Mouse (Mus musculus) myocyte (in vitro differentiated cells): ENCODE data around the gene Tbx6. TPM values are rescaled to one million over a fixed set of nuclear protein-coding genes. Genes with fewer than 3 reads are reported as not detected.

Source experiments
- H3K27me3 ChIP-seq: one replicate; pipeline ENCODE4 v1.6.1; 2011; ENCODE audit not compliant: control insufficient read depth, insufficient read depth, insufficient read length
- H3K36me3 ChIP-seq: one replicate; pipeline ENCODE4 v1.6.1; 2011; ENCODE audit not compliant: control insufficient read depth, insufficient read depth
- H3K4me2 ChIP-seq: one replicate; pipeline ENCODE4 v1.6.1; 2011; ENCODE audit warnings: low read depth, control low read depth
- H3K4me3 ChIP-seq: one replicate; pipeline ENCODE4 v1.5.1; 2011; ENCODE audit warnings: mild to moderate bottlenecking, control low read depth, moderate library complexity
- H3K79me2 ChIP-seq: one replicate; pipeline ENCODE4 v1.6.1; 2011; ENCODE audit not compliant: control insufficient read depth, insufficient read depth
- H3ac ChIP-seq: one replicate; pipeline ENCODE4 v1.6.1; 2011; ENCODE audit not compliant: control insufficient read depth, insufficient read length
- CEBPB ChIP-seq: IDR thresholded peaks from 2 replicates; pipeline ENCODE4 v1.6.1; 2011; ENCODE audit warnings: mild to moderate bottlenecking, moderate library complexity; ENCODE audit not compliant: poor library complexity, insufficient read depth, severe bottlenecking
- E2F4 ChIP-seq: IDR thresholded peaks from one replicate; pipeline ENCODE4 v1.6.1; 2011; ENCODE audit warnings: mild to moderate bottlenecking, control low read depth, moderate library complexity; ENCODE audit not compliant: insufficient read depth
- MAX ChIP-seq: IDR thresholded peaks from one replicate; pipeline ENCODE4 v1.6.1; 2011; ENCODE audit warnings: low read depth, mild to moderate bottlenecking, control low read depth
- MYOD1 ChIP-seq, 3 experiments: IDR thresholded peaks; one replicate each; pipeline ENCODE4 v1.6.1; 2011; ENCODE audit warnings: control low read depth in 2 of 3, low read depth in 2 of 3, mild to moderate bottlenecking in 2 of 3, moderate library complexity in 1 of 3; ENCODE audit not compliant: insufficient read length in 2 of 3, control insufficient read depth in 1 of 3
- MYOG ChIP-seq, 3 experiments: IDR thresholded peaks; one replicate each; pipeline ENCODE4 v1.6.1; 2011; ENCODE audit warnings: control low read depth in 2 of 3, low read depth in 2 of 3, mild to moderate bottlenecking in 2 of 3; ENCODE audit not compliant: insufficient read length in 2 of 3, control insufficient read depth in 1 of 3, insufficient read depth in 1 of 3
- POLR2A ChIP-seq: IDR thresholded peaks from one replicate; pipeline ENCODE4 v1.6.1; 2011; ENCODE audit warnings: low read depth, mild to moderate bottlenecking, control low read depth, moderate library complexity; ENCODE audit not compliant: insufficient read length
- POLR2AphosphoS2 ChIP-seq: IDR thresholded peaks from one replicate; pipeline ENCODE4 v1.6.1; 2011; ENCODE audit warnings: low read depth, control low read depth; ENCODE audit not compliant: insufficient read length
- REST ChIP-seq: IDR thresholded peaks from one replicate; pipeline ENCODE4 v1.6.1; 2011; ENCODE audit warnings: mild to moderate bottlenecking, control low read depth, moderate library complexity; ENCODE audit not compliant: insufficient read depth, insufficient read length
- SRF ChIP-seq: IDR thresholded peaks from one replicate; pipeline ENCODE4 v1.6.1; 2011; ENCODE audit warnings: low read depth; ENCODE audit not compliant: control insufficient read depth, insufficient read length
- TCF12 ChIP-seq: IDR thresholded peaks from one replicate; pipeline ENCODE4 v1.6.1; 2011; ENCODE audit warnings: mild to moderate bottlenecking, control low read depth; ENCODE audit not compliant: poor library complexity, insufficient read depth, severe bottlenecking
- TCF3 ChIP-seq: IDR thresholded peaks from one replicate; pipeline ENCODE4 v1.6.1; 2011; ENCODE audit warnings: low read depth, control low read depth; ENCODE audit not compliant: insufficient read length
- USF1 ChIP-seq: IDR thresholded peaks from one replicate; pipeline ENCODE4 v1.6.1; 2011; ENCODE audit warnings: low read depth, mild to moderate bottlenecking, control low read depth, moderate library complexity
- polyA plus RNA-seq: library from polyadenylated mRNA; unstranded; fragments of >200 nt; fragmentation: generic; extraction: Trizol; gene quantifications from one replicate; pipeline ENCODE4 v1.2.1, GENCODE M21; 2012; ENCODE audit warnings: missing spikeins

Tbx6 gene
- polyA plus RNA-seq, 1 experiment = 0.23 TPM

DNA sequence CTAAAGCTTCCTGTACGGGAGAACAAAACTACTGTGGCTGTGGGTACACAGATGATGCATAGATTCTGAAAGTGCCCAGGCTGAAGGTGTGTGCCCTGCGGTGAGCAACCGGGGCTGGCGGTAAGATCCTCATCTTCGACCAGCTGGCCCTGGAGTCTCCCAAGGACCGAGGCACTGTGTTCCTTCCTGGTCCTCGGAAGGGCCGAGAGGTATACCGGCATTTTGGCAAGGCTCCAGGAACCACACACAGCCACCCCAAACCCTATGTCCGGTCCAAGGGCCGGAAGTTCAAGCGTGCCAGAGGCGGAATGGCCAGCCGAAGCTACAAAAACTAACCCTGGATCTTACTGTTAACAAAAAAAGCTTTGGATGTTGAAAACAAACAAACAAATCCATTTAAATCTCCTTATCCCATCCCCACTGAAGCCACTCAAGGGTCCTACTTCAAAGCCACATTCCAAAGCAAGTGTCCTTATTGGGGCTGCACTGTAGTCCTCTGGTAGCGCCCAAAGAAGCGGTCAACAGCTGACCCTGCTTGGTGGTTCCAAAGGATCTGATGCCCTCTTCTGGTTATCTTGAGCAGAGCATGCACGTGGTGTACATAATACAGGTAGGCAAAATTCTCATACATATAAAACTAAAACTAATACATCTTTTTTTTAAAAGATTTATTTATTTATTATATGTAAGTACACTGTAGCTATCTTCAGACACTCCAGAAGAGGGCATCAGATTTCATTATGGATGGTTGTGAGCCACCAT is 31.5 kb upstream of the Tbx6 start:
- no peak for TF ChIP-seq TCF12
- TF ChIP-seq E2F4 = no peak
- no peak for TF ChIP-seq MYOG (IDR thresholded peaks at IDR 0.05; ENCODE audit: control insufficient read depth in 1 of 3, insufficient read depth in 1 of 3, insufficient read length in 2 of 3, low read depth in 2 of 3)
- no peak for TF ChIP-seq CEBPB
- TF ChIP-seq POLR2AphosphoS2 = no peak
- no peak for TF ChIP-seq MYOD1 (IDR thresholded peaks at IDR 0.05; ENCODE audit: control insufficient read depth in 1 of 3, insufficient read length in 2 of 3, low read depth in 2 of 3)
- no peak for TF ChIP-seq SRF
- no peak for TF ChIP-seq REST
- TF ChIP-seq MAX = no peak
- H3K36me3 ChIP-seq = no peaks in the 10 kb centered on the region
- H3ac ChIP-seq = no peak overlapping the region
- H3K27me3 ChIP-seq = no peaks in the 10 kb centered on the region
- no peak overlapping the region for H3K4me3 ChIP-seq
- no peak overlapping the region for H3K4me2 ChIP-seq
- H3K79me2 ChIP-seq = no peaks in the 10 kb centered on the region

DNA sequence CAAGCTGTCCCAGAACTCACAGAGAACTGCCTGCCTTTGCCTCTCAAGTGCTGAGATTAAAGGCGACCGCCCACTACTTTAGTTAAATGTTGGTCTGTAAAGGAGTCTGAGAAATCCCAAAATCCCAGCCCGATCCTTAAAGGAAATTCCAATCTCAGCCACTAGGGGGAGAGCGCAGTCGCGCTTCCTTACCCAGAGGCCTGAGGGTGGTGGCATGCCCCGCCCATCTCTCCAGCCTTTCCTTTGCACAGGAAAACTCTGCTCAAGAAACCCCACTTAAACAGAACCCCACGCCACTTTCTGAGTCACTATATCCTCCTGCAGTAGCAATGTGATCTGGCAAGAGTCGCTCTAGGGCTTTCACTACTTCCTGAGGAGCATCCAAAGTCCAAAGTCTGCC is 26.4 kb upstream of the Tbx6 start:
- Histone ChIP-seq H3K27me3 (no peaks in the 10 kb centered on the region), H3K4me2 (peak overlapping the region; percentile 41), H3ac (no peak overlapping the region), H3K79me2 (peaks cover 3% of the 10 kb centered on the region), H3K4me3 (no peak overlapping the region), H3K36me3 (no peaks in the 10 kb centered on the region)
- TF ChIP-seq REST (no peak), TCF12 (no peak), USF1 (no peak), MYOG (IDR thresholded peaks at IDR 0.05; ENCODE audit: control insufficient read depth in 1 of 3, insufficient read depth in 1 of 3, insufficient read length in 2 of 3, low read depth in 2 of 3) (no peak), TCF3 (no peak), SRF (no peak), POLR2A (no peak), CEBPB (no peak), MAX (no peak), MYOD1 (IDR thresholded peaks at IDR 0.05; ENCODE audit: control insufficient read depth in 1 of 3, insufficient read length in 2 of 3, low read depth in 2 of 3) (no peak), POLR2AphosphoS2 (no peak), E2F4 (no peak)

DNA sequence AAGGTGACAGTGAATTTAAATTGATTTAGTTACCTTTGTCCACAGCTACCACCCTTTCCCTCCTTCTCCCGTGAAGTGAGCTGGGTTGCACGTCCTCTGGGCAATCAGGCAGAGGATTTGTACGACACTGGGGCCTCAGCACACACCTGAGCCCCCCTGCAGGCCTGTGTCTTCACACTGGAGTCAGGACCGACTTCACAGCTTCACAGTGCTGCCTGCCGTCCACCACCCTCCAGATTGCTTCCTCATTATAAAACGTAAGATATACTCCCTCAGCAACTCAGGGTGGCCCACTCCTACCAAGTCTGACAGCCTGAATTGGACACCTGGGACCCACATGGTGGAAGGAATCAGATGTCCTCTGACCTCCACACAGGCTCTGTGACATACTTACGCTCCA is 22.7 kb upstream of the Tbx6 start:
- TF ChIP-seq TCF12 (no peak), E2F4 (no peak), TCF3 (no peak)
- peaks cover 5% of the 10 kb centered on the region for H3K36me3 ChIP-seq
- peaks cover 7% of the 10 kb centered on the region for H3K79me2 ChIP-seq
- peak overlapping the region; percentile 43 for H3K4me2 ChIP-seq
- peak overlapping the region; percentile 72 for H3K4me3 ChIP-seq
- no peak overlapping the region for H3ac ChIP-seq
- no peaks in the 10 kb centered on the region for H3K27me3 ChIP-seq

DNA sequence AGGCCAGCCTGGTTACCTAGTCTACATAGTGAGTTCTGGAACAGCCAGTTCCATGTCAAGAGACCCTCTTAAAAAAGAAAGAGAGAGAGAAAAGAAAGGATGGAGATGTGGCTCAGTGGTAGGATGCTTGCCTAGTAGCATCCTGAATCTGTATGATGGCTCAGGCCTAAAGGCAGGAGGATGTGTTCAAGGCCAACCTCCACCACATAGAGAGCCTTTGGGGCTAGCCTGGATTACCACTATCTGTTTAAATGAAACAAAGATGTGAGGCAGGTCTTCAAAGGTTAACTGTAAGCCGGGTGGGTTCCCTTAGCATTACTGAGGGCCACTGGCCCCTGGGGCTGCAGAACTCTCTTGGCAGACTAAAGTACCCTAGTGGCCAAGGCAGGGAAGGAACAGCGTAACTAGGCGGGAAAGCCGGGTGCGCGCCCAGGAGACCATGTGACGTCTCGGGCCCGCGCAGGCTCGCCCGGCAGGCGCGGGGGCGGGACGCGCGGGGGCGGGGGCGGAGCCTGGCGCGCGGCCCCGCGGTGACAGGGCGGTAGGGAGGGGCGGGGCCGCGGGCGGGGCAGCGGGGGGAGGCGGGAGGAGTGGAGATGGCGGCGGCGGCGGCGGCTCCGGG is 22.1 kb upstream of the Tbx6 start, which contains the start of gene Mapk3:
Gene Mapk3, plus strand, starts transcription at position 552 of the 622 bp plus-strand sequence.
- Histone ChIP-seq H3K27me3 (no peaks in the 10 kb centered on the region), H3K79me2 (peaks cover 7% of the 10 kb centered on the region), H3K4me2 (peak within 1 kb of the TSS; percentile 82), H3ac (peak within 1 kb of the TSS; percentile 81), H3K36me3 (peaks cover 5% of the 10 kb centered on the region), H3K4me3 (peak within 1 kb of the TSS; percentile 72)
- no peak for TF ChIP-seq TCF12
- TF ChIP-seq POLR2A = no peak
- TF ChIP-seq SRF = no peak
- no peak for TF ChIP-seq MYOD1 (IDR thresholded peaks at IDR 0.05; ENCODE audit: control insufficient read depth in 1 of 3, insufficient read length in 2 of 3, low read depth in 2 of 3)
- TF ChIP-seq TCF3 = no peak
- no peak for TF ChIP-seq POLR2AphosphoS2
- no peak for TF ChIP-seq CEBPB
- no peak for TF ChIP-seq MAX
- peak; percentile 64 for TF ChIP-seq E2F4
- peak; percentile 59 for TF ChIP-seq USF1
- TF ChIP-seq MYOG (IDR thresholded peaks at IDR 0.05; ENCODE audit: control insufficient read depth in 1 of 3, insufficient read depth in 1 of 3, insufficient read length in 2 of 3, low read depth in 2 of 3) = no peak
- TF ChIP-seq REST = no peak
